ENCODE assay signal across 42 mouse cellular contexts in genomic region chr17:86880056-86880455, GRCm38 (mm10). TPM values are rescaled to one million over a fixed set of nuclear protein-coding genes. Genes with fewer than 3 reads are reported as not detected.
DNase-seq lines count a peak whose midpoint lies in the region; ATAC-seq lines count a peak whose summit lies in the region.
"Had no signal": no experiment of that assay in that cellular context is flagged by ENCODE, and none has a peak within 500 bp of the region (broad histone marks: within the 10 kb centered on the region; RNA-seq: fewer than 3 reads in every experiment).

No protein-coding gene starts in this region.

- 82% methylated on average over 10 of the region's 10 CpGs for whole genome bisulfite sequencing in forebrain, embryonic 10.5 days
- WGBS in forebrain, embryonic 12.5 days, result 44% methylated on average over 10 of the region's 10 CpGs
- 20% methylated on average over 10 of the region's 10 CpGs for WGBS in forebrain, embryonic 14.5 days

- no peak overlapping the region for H3K4me2 ChIP-seq in forebrain, embryonic 12.5 days
- H3K4me2 ChIP-seq in forebrain, embryonic 14.5 days (ENCODE audit: low read length), result 0 out of 2 replicates have a peak overlapping the region, but pooled peaks have one; percentile 5
- H3K4me2 ChIP-seq: embryonic facial prominence, embryonic 12.5 days; heart, embryonic 13.5 days; hindbrain, embryonic 15.5 days; kidney, embryonic 15.5 days; limb, embryonic 15.5 days; liver, embryonic 13.5 days had no signal

- H3K9ac ChIP-seq in forebrain, embryonic 12.5 days, result no peak overlapping the region
- H3K9ac ChIP-seq in forebrain, embryonic 14.5 days (ENCODE audit: low read length), result no peak overlapping the region
- H3K9ac ChIP-seq: embryonic facial prominence, embryonic 12.5 days; heart, embryonic 13.5 days; hindbrain, embryonic 15.5 days; kidney, embryonic 15.5 days; limb, embryonic 15.5 days; liver, embryonic 13.5 days had no signal

- H3K4me3 ChIP-seq in forebrain, embryonic 10.5 days, result no peak overlapping the region
- H3K4me3 ChIP-seq in forebrain, embryonic 12.5 days (replicated peaks), result no peak overlapping the region
- H3K4me3 ChIP-seq in forebrain, embryonic 14.5 days (ENCODE audit: low read depth, low read length), result no peak overlapping the region
- H3K4me3 ChIP-seq: embryonic facial prominence, embryonic 12.5 days; heart, embryonic 13.5 days; hindbrain, embryonic 15.5 days; kidney, embryonic 15.5 days; limb, embryonic 10.5 days; limb, embryonic 15.5 days; liver, embryonic 13.5 days; myocyte had no signal

- peaks cover 29% of the 10 kb centered on the region; the same call in 1 of the 2 replicates for H3K27me3 ChIP-seq in forebrain, embryonic 10.5 days (ENCODE audit: poor library complexity, severe bottlenecking)
- H3K27me3 ChIP-seq in forebrain, embryonic 12.5 days, result peaks cover 10% of the 10 kb centered on the region; the same call in 1 of the 2 replicates
- H3K27me3 ChIP-seq in forebrain, embryonic 14.5 days (replicated peaks; ENCODE audit: control insufficient read depth, insufficient read depth, low read length), result no peaks in the 10 kb centered on the region
- H3K27me3 ChIP-seq: embryonic facial prominence, embryonic 12.5 days; heart, embryonic 13.5 days; hindbrain, embryonic 15.5 days; kidney, embryonic 15.5 days; limb, embryonic 15.5 days; liver, embryonic 13.5 days had no signal

- DNase-seq in forebrain, embryonic 10.5 days (ENCODE audit: extremely low spot score, low spot score), result peak; percentile 10
- peak; percentile 55 for DNase-seq in retina, postnatal 1 day
- DNase-seq in retina, embryonic 14.5 days (ENCODE audit: low spot score), result no peak
- peak; percentile 54 for DNase-seq in forebrain, embryonic 14.5 days (ENCODE audit: low spot score)
- DNase-seq in adrenal gland, postnatal 14 days, result no peak
- DNase-seq in spleen, postnatal 36 days (ENCODE audit: low spot score in 2 of 2), result no peak
- DNase-seq: adrenal gland, adult 2 months; cerebellum, adult 8-10 months; cerebellum, postnatal 36 days; embryo, embryonic 11 days; heart, postnatal 10 days; kidney, adult 18-20 months; kidney, postnatal 36 days; liver, embryonic 13.5 days; lung, adult 18-20 months; lung, postnatal 10 days; right cerebral cortex, adult 18-20 months; right cerebral cortex, postnatal 4 days had no signal

- no peak for ATAC-seq in forebrain, embryonic 12.5 days (ENCODE audit: low FRiP score)
- ATAC-seq in forebrain, embryonic 14.5 days, result peak; percentile 40; the same call in 1 of the 2 replicates

- no peak overlapping the region for H3K27ac ChIP-seq in forebrain, embryonic 10.5 days
- H3K27ac ChIP-seq in forebrain, embryonic 12.5 days, result no peak overlapping the region
- no peak overlapping the region for H3K27ac ChIP-seq in forebrain, embryonic 14.5 days (ENCODE audit: low read depth, low read length)
- H3K27ac ChIP-seq: embryonic facial prominence, embryonic 12.5 days; heart, embryonic 13.5 days; hindbrain, embryonic 15.5 days; kidney, embryonic 15.5 days; limb, embryonic 10.5 days; limb, embryonic 15.5 days; liver, embryonic 13.5 days; macrophage had no signal

- H3K9me3 ChIP-seq in forebrain, embryonic 10.5 days, result no peaks in the 10 kb centered on the region
- H3K9me3 ChIP-seq in forebrain, embryonic 12.5 days, result no peaks in the 10 kb centered on the region
- H3K9me3 ChIP-seq in forebrain, embryonic 14.5 days (replicated peaks; ENCODE audit: control insufficient read depth, low read length), result no peaks in the 10 kb centered on the region
- H3K9me3 ChIP-seq: embryonic facial prominence, embryonic 12.5 days; heart, embryonic 13.5 days; hindbrain, embryonic 15.5 days; kidney, embryonic 15.5 days; limb, embryonic 10.5 days; limb, embryonic 15.5 days; liver, embryonic 13.5 days had no signal

- H3K4me1 ChIP-seq in forebrain, embryonic 10.5 days, result peaks cover 19% of the 10 kb centered on the region
- peaks cover 10% of the 10 kb centered on the region; the same call in 1 of the 2 replicates for H3K4me1 ChIP-seq in forebrain, embryonic 12.5 days
- peaks cover 10% of the 10 kb centered on the region; the same call in 1 of the 2 replicates for H3K4me1 ChIP-seq in forebrain, embryonic 14.5 days (ENCODE audit: control insufficient read depth, insufficient read depth, low read length)
- H3K4me1 ChIP-seq: embryonic facial prominence, embryonic 12.5 days; kidney, embryonic 15.5 days; limb, embryonic 10.5 days; limb, embryonic 15.5 days had no signal

- H3K36me3 ChIP-seq in forebrain, embryonic 10.5 days (replicated peaks), result no peaks in the 10 kb centered on the region
- no peaks in the 10 kb centered on the region for H3K36me3 ChIP-seq in forebrain, embryonic 12.5 days (replicated peaks)
- H3K36me3 ChIP-seq in forebrain, embryonic 14.5 days (ENCODE audit: control insufficient read depth, insufficient read depth, low read length), result no peaks in the 10 kb centered on the region
- H3K36me3 ChIP-seq: embryonic facial prominence, embryonic 12.5 days; heart, embryonic 13.5 days; hindbrain, embryonic 15.5 days; kidney, embryonic 15.5 days; limb, embryonic 10.5 days; limb, embryonic 15.5 days; liver, embryonic 13.5 days had no signal

RNA-seq across cellular contexts. Expression of gene Tmem247, which starts 37.1 kb away (rescaled TPM):
- not detected in 2 replicates for polyA plus RNA-seq in forebrain, embryonic 10.5 days (2016; fragmentation: Nextera tagmentation; extraction: Ambion mirVana)
- polyA plus RNA-seq in forebrain, embryonic 12.5 days (2016; fragmentation: Nextera tagmentation; extraction: Ambion mirVana), result not detected in 2 replicates
- not detected in 2 replicates for polyA plus RNA-seq in forebrain, embryonic 14.5 days (2014; fragmentation: Nextera tagmentation; extraction: Ambion mirVana)
- total RNA-seq in adrenal gland, postnatal 14 days (2021), result not detected in 2 replicates
- total RNA-seq: adrenal gland, adult 2 months; adrenal gland, postnatal 4 days; gastrocnemius, adult 8-10 months; gastrocnemius, postnatal 4 days; heart, adult 8-10 months; heart, postnatal 10 days; hematopoietic stem cell, adult 5-6 weeks; layer of hippocampus, adult 8-10 months; layer of hippocampus, postnatal 25 days; left cerebral cortex, adult 8-10 months; megakaryocyte-erythroid progenitor cell, adult 5-6 weeks; midbrain, postnatal 0 days had no signal
- polyA plus RNA-seq: activated CD4-positive, CD25-positive, alpha-beta regulatory T cell, adult 4 months; adrenal gland, adult 2 months; embryonic facial prominence, embryonic 12.5 days; heart, embryonic 13.5 days; hindbrain, embryonic 15.5 days; intestine, embryonic 14.5 days; kidney, embryonic 15.5 days; limb, embryonic 10.5 days; limb, embryonic 15.5 days; liver, embryonic 13.5 days; macrophage; midbrain, postnatal 0 days; myocyte; neural tube, embryonic 14.5 days; stomach, embryonic 14.5 days; thymus, postnatal 0 days had no signal

Comparison
In these comparisons a context has a peak if more than half of its experiments do, and no peak if none do; other contexts are left out.
1. DNase-seq: peak in forebrain, embryonic 10.5 days (single experiment), retina, postnatal 1 day (single experiment) and forebrain, embryonic 14.5 days (single experiment); none in retina, embryonic 14.5 days (single experiment), adrenal gland, postnatal 14 days (single experiment) and spleen, postnatal 36 days (0 of 2).